Mouse (Mus musculus): ENCODE data around the gene Fkbp4. TPM values are rescaled to one million over a fixed set of nuclear protein-coding genes. Genes with fewer than 3 reads are reported as not detected.
"Not testable (repeated sequence)": the region's sequence is repeated elsewhere in the genome, so short reads cannot be mapped to it uniquely, and the experiment has no call there.

The Fkbp4 gene
- polyA plus RNA-seq, 1 experiment from 2014 or later, result 601 TPM

DNA sequence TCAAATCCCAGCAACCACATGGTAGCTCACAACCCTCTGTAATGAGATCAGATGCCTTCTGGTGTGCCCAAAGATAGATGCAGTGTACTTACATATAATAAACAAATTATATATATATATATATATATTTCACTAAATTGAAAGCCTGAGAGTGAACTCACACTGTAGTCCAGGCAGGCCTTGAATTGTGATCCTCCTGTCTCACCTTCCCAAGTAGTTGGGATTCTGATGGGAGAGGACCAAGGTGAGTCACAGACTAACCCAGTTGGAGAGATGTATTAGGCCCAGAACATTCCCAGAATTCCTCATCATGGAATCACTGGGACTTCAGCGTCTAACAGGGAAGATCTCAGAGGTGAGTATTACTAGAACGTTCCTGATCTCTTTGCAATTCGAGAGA, 39.5 kb downstream of the Fkbp4 start, which contains the start of gene Nrip2:
Gene Nrip2 (plus strand): TSS at position 301 of the 400 bp plus-strand sequence.
- no peak within 1 kb of the TSS for H3K4me2 ChIP-seq (ENCODE audit: low read depth, low read length, severe bottlenecking)
- no peaks in the 10 kb centered on the region for H3K36me3 ChIP-seq (ENCODE audit: control insufficient read depth, insufficient read depth, low read length)
- H3K27me3 ChIP-seq (ENCODE audit: control insufficient read depth, insufficient read depth, low read length), result no peaks in the 10 kb centered on the region
- no peak within 1 kb of the TSS; the same call in 1 of the 2 replicates for H3K27ac ChIP-seq (ENCODE audit: low read depth, low read length)
- no peaks in the 10 kb centered on the region for H3K9me3 ChIP-seq (ENCODE audit: control insufficient read depth, low read length)
- ATAC-seq (replicated peaks; ENCODE audit: low FRiP score), result no peak
- DNase-seq (ENCODE audit: low spot score), result no peak
- no peak within 1 kb of the TSS for H3K4me3 ChIP-seq (ENCODE audit: low read depth, low read length)
- H3K9ac ChIP-seq (ENCODE audit: low read length), result peak within 1 kb of the TSS; percentile 35
- 87% methylated on average over 3 of the region's 3 CpGs for WGBS
- H3K4me1 ChIP-seq (replicated peaks; ENCODE audit: control insufficient read depth, insufficient read depth, low read length), result no peaks in the 10 kb centered on the region

DNA sequence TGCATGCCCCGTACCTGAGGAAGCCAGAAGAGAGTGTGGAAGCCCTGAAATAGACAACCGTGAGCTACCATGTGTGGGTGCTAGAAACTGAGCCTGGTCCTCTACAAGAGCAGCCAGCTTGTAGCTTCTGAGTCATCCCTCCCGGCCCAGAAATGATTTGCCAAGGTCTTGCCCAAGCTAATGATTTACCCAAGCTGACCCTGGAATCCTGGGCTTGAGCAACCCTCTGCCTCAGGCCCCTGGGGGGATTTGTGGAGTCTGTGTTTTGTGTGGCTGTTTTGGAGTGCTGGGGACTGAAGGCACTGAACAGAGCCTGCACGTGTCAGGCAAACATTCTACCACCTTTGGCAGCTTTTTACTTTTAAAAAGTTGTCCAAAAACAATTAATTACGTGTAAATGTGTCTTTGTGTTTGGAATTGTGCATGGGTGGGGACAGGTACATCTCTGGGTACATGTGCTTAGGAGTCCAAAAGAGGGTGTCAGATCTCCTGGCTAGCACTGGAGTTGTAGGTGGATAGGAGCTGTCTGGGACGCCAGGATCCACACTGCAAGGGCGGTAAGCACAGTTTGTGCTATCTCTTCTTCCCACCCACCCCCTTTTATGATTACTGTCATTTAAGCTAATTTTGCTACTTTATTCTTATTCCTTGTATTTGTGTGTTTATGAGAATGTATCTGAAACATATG, 40.8 kb downstream of the Fkbp4 start:
- 80% methylated on average over 7 of the region's 7 CpGs for WGBS
- Histone ChIP-seq H3K4me2 (ENCODE audit: low read depth, low read length, severe bottlenecking) (no peak overlapping the region), H3K9ac (ENCODE audit: low read length) (no peak overlapping the region), H3K36me3 (ENCODE audit: control insufficient read depth, insufficient read depth, low read length) (no peaks in the 10 kb centered on the region), H3K27ac (ENCODE audit: low read depth, low read length) (no peak overlapping the region), H3K4me1 (replicated peaks; ENCODE audit: control insufficient read depth, insufficient read depth, low read length) (no peaks in the 10 kb centered on the region), H3K27me3 (ENCODE audit: control insufficient read depth, insufficient read depth, low read length) (no peaks in the 10 kb centered on the region), H3K4me3 (ENCODE audit: low read depth, low read length) (no peak overlapping the region), H3K9me3 (ENCODE audit: control insufficient read depth, low read length) (no peaks in the 10 kb centered on the region)
- ATAC-seq (replicated peaks; ENCODE audit: low FRiP score) (no peak), DNase-seq (ENCODE audit: low spot score) (no peak)

DNA sequence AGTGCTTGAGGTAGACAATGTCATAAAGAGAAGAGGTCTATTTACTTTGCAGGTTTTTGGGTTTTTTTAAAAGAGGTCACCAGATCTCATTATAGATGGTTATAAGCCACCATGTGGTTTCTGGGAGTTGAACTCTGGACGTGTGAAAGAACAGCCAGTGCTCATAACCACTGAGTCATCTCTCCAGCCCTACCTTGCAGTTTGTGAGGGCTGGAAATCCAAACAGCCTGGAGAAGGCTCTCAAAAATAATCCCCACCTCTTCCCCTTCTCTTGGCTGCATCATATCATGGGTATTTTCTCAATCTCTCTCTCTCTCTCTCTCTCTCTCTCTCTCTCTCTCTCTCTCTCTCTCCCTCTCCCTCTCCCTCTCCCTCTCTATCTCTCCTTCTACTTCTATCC, 47.8 kb downstream of the Fkbp4 start:
- no peak for DNase-seq (ENCODE audit: low spot score)

DNA sequence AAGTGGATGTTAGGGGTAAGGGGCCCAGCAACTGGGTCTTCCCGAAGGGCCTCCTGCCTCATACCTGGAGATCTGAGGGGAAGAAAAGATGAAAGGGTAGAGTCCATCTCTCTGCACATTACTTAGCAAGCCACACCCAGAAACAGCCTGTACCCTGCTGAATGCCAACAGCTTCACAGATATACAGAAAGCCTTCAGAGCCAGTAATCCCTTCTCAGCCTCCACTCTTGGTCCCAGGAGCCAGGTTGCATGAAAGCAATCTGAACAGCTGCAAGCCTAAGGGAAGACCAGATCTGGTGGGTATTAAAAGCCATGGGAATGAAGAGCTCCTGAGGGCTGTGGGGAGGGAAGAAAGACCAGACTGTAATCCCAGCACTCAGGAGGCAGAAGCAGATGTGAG, 49.3 kb downstream of the Fkbp4 start:
- Histone ChIP-seq H3K9ac (ENCODE audit: low read length) (no peak overlapping the region), H3K4me3 (ENCODE audit: low read depth, low read length) (no peak overlapping the region), H3K4me2 (ENCODE audit: low read depth, low read length, severe bottlenecking) (no peak overlapping the region), H3K27ac (ENCODE audit: low read depth, low read length) (no peak overlapping the region), H3K27me3 (ENCODE audit: control insufficient read depth, insufficient read depth, low read length) (no peaks in the 10 kb centered on the region), H3K9me3 (ENCODE audit: control insufficient read depth, low read length) (no peaks in the 10 kb centered on the region), H3K36me3 (ENCODE audit: control insufficient read depth, insufficient read depth, low read length) (no peaks in the 10 kb centered on the region), H3K4me1 (replicated peaks; ENCODE audit: control insufficient read depth, insufficient read depth, low read length) (no peaks in the 10 kb centered on the region)
- ATAC-seq (replicated peaks; ENCODE audit: low FRiP score), result no peak
- WGBS, result 79% methylated on average over 1 of the region's 1 CpGs
- DNase-seq (ENCODE audit: low spot score), result no peak

More for the DNA sequence above, 47.8 kb downstream of the Fkbp4 start:
- Histone ChIP-seq H3K4me3 (ENCODE audit: low read depth, low read length) (no peak overlapping the region), H3K27ac (ENCODE audit: low read depth, low read length) (no peak overlapping the region), H3K36me3 (ENCODE audit: control insufficient read depth, insufficient read depth, low read length) (no peaks in the 10 kb centered on the region), H3K27me3 (ENCODE audit: control insufficient read depth, insufficient read depth, low read length) (no peaks in the 10 kb centered on the region), H3K9me3 (ENCODE audit: control insufficient read depth, low read length) (no peaks in the 10 kb centered on the region), H3K9ac (ENCODE audit: low read length) (no peak overlapping the region), H3K4me2 (ENCODE audit: low read depth, low read length, severe bottlenecking) (no peak overlapping the region), H3K4me1 (replicated peaks; ENCODE audit: control insufficient read depth, insufficient read depth, low read length) (no peaks in the 10 kb centered on the region)
- ATAC-seq (replicated peaks; ENCODE audit: low FRiP score), result no peak
- 73% methylated on average over 1 of the region's 1 CpGs for WGBS

DNA sequence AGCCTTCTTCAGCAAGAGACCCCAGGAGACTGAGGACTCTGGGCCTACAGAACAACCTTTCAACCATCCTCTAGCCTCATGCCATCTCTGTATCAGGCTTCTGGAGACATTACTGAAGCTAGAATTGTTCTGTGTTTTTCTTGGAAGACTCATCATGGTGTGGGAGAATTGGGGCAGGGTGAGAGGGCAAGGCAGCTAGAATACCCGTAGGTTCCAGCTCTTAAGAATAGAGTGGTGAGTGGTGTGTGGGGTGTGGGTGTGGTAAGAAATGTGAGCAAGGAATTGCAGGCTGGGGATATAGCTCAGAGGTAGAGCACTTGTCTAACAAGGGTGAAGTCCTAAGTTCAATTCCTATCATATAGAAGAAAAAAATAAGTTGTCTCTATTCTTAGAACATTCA, 53.5 kb downstream of the Fkbp4 start:
- Histone ChIP-seq H3K27me3 (ENCODE audit: control insufficient read depth, insufficient read depth, low read length) (no peaks in the 10 kb centered on the region), H3K9ac (ENCODE audit: low read length) (no peak overlapping the region), H3K4me3 (ENCODE audit: low read depth, low read length) (no peak overlapping the region), H3K9me3 (ENCODE audit: control insufficient read depth, low read length) (no peaks in the 10 kb centered on the region), H3K4me1 (replicated peaks; ENCODE audit: control insufficient read depth, insufficient read depth, low read length) (no peaks in the 10 kb centered on the region), H3K4me2 (ENCODE audit: low read depth, low read length, severe bottlenecking) (no peak overlapping the region), H3K36me3 (ENCODE audit: control insufficient read depth, insufficient read depth, low read length) (no peaks in the 10 kb centered on the region), H3K27ac (ENCODE audit: low read depth, low read length) (no peak overlapping the region)
- DNase-seq (ENCODE audit: low spot score), result no peak
- no peak for ATAC-seq (replicated peaks; ENCODE audit: low FRiP score)
- WGBS, result 87% methylated on average over 1 of the region's 1 CpGs

DNA sequence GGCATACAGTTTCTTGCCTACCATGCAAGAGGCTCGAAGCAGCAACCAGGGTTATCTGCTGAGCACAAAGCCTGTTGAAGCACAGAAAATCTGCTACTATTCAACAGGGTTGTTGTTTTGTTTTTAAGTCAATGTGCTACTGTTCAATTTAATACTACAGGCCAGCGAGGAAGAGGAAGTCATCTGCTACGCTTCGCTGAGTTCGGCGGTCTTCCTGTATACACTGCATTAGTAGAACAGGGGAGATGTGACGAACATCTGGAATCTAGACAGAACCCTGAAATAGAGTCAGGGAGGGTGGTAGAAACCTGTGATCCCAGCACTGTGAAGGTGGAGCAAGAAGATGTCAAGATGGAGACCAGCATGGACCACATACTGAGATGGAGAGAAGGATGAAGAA, 54.7 kb downstream of the Fkbp4 start:
- DNase-seq (ENCODE audit: low spot score) (no peak), ATAC-seq (replicated peaks; ENCODE audit: low FRiP score) (no peak)
- H3K27ac ChIP-seq (ENCODE audit: low read depth, low read length), result no peak overlapping the region
- no peak overlapping the region for H3K4me3 ChIP-seq (ENCODE audit: low read depth, low read length)
- H3K27me3 ChIP-seq (ENCODE audit: control insufficient read depth, insufficient read depth, low read length), result no peaks in the 10 kb centered on the region
- H3K4me1 ChIP-seq (replicated peaks; ENCODE audit: control insufficient read depth, insufficient read depth, low read length), result no peaks in the 10 kb centered on the region
- H3K4me2 ChIP-seq (ENCODE audit: low read depth, low read length, severe bottlenecking), result no peak overlapping the region
- H3K36me3 ChIP-seq (ENCODE audit: control insufficient read depth, insufficient read depth, low read length), result no peaks in the 10 kb centered on the region
- WGBS, result 75% methylated on average over 7 of the region's 7 CpGs
- H3K9me3 ChIP-seq (ENCODE audit: control insufficient read depth, low read length), result no peaks in the 10 kb centered on the region
- no peak overlapping the region for H3K9ac ChIP-seq (ENCODE audit: low read length)

DNA sequence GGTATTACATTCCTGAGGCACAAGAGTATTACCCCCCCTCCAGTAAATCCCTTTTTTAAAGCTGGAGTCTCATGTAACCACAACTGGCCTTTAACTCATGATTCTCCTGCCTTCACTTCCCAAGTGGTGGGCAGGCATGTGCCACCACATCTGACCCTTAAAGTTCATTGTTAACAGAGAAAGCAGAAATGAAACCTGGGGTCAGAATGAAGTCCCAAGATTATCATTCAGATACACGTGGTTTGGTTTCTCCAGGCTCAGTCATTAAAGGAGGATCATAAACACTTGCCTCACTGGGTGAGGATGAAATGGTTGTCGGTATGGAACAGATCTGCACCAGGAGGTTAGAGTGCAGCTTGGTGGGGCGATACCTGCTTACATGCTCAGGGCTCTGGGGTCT, 57.2 kb downstream of the Fkbp4 start:
- no peak for DNase-seq (ENCODE audit: low spot score)
- no peak for ATAC-seq (replicated peaks; ENCODE audit: low FRiP score)
- no peak overlapping the region for H3K27ac ChIP-seq (ENCODE audit: low read depth, low read length)
- H3K9me3 ChIP-seq (ENCODE audit: control insufficient read depth, low read length), result no peaks in the 10 kb centered on the region
- no peak overlapping the region for H3K4me3 ChIP-seq (ENCODE audit: low read depth, low read length)
- WGBS, result 86% methylated on average over 3 of the region's 3 CpGs
- H3K27me3 ChIP-seq (ENCODE audit: control insufficient read depth, insufficient read depth, low read length), result no peaks in the 10 kb centered on the region
- no peak overlapping the region for H3K9ac ChIP-seq (ENCODE audit: low read length)
- H3K36me3 ChIP-seq (ENCODE audit: control insufficient read depth, insufficient read depth, low read length), result no peaks in the 10 kb centered on the region; the same call in 1 of the 2 replicates
- no peaks in the 10 kb centered on the region for H3K4me1 ChIP-seq (replicated peaks; ENCODE audit: control insufficient read depth, insufficient read depth, low read length)
- no peak overlapping the region for H3K4me2 ChIP-seq (ENCODE audit: low read depth, low read length, severe bottlenecking)

DNA sequence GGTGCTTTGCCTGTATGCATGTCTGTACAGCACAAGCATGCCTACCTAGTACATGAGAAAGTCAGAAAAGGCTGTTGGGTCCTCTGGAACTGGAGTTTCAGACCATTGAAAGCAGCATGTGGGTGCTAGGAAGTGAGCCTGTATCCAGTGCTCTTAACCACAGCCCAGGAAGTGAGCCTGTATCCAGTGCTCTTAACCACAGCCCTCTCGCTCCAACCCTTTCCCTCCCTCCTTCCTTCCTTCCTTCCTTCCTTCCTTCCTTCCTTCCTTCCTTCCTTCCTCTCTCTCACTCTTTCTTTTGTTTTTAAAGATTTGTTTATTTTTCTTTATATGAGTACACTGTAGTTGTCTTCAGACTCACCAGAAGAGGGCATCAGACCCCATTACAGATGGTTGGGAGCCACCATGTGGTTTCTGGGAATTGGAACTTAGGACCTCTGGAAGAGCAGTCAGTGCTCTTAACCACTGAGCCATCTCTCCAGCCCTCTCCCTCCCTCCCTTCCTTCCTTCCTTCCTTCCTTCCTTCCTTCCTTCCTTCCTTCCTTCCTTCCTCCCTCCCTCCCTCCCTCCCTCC, 57.8 kb downstream of the Fkbp4 start:
- not testable (repeated sequence) for ATAC-seq (replicated peaks; ENCODE audit: low FRiP score); H3K27ac ChIP-seq (ENCODE audit: low read depth, low read length); H3K9me3 ChIP-seq (ENCODE audit: control insufficient read depth, low read length); H3K9ac ChIP-seq (ENCODE audit: low read length); H3K36me3 ChIP-seq (ENCODE audit: control insufficient read depth, insufficient read depth, low read length); H3K4me2 ChIP-seq (ENCODE audit: low read depth, low read length, severe bottlenecking); H3K27me3 ChIP-seq (ENCODE audit: control insufficient read depth, insufficient read depth, low read length); H3K4me1 ChIP-seq (replicated peaks; ENCODE audit: control insufficient read depth, insufficient read depth, low read length); H3K4me3 ChIP-seq (ENCODE audit: low read depth, low read length); DNase-seq (ENCODE audit: low spot score)
- 80% methylated on average over 1 of the region's 1 CpGs for WGBS
